Mouse (Mus musculus): ENCODE results near the gene Arl4d.

GRCm38 (mm10) chr11:101617849-101618248 is 47.5 kb upstream of the Arl4d start:
- TF ChIP-seq EP300 (IDR thresholded peaks at IDR 0.05; ENCODE audit: low read depth) (no peak), CTCF (IDR thresholded peaks at IDR 0.05; ENCODE audit: low read depth) (no peak)

Measured in heart, postnatal 0 days (tissue).